Mouse (Mus musculus) cerebellum, adult (tissue): ENCODE results near the gene Gm1113.

Source experiments
- ATAC-seq: cut with Nextera tagmentation; 2 replicates; pipeline ENCODE4 v1.9.2; 2017; ENCODE audit warnings: mild to moderate bottlenecking, moderate library complexity, mixed read lengths; ENCODE audit not compliant: insufficient number of reproducible peaks, low FRiP score, low TSS enrichment

Gene Gm1113

DNA sequence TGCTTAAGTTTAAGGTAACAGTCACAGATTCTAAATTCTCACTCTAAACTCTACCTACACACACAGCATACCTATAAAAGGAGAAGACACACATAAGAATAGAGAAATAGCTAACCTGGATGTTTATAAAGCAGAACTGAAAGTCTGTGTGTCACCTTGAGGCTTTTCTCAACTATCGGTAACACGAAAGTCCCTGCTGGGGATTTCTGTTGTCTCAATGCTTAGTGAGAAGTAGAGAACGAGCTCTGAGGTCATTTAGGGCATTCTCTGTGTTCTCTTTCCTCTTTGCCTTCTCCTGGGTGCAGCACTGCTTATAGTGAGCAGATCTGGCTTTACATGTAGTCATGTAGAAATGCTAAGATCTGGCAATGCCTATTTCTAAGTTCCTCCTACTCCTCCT, 34.1 kb downstream of the Gm1113 start:
- no peak for ATAC-seq

GRCm38 (mm10) chr9:35482014-35482898, 35.8 kb downstream of the Gm1113 start:
- ATAC-seq, result no peak

DNA sequence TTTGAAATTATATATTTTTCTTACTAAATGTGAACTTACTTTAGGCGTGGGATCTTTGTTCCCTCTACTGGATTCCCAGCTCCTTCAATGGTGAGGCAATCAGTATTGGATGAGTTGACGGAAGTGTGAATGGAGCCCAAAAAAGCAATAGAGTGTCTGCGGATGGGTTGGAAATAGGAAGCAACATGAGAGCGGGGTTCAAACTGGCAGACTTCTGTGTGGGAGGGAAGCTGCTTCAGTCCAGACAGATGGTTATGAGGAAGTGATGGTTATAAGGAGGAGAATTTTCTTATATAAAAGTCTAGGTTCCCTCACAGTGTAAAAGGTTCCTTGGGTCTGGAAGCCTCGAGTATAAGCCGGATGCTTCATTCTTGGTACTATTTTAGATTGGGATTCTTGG, 38.6 kb downstream of the Gm1113 start:
- no peak for ATAC-seq

DNA sequence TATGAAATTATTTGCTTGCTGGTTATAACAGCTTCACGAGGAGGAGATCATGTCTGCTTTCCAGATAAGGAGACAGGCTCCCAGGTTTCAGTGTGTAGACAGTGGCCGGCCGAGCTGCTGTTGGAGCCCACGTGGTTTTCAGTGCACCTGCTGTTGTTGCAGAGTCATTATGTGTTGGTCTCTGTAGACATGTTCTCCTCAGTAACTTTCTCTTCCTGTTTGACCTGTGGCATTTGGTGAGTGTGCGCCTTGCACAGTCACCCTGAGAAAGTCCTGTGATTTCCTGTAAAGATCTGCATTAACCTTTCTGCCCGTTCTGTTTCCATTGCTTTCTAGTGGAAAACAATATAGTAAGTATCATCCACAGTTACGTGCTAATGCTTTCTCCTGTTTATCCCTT, 42.7 kb downstream of the Gm1113 start:
- ATAC-seq, result no peak

DNA sequence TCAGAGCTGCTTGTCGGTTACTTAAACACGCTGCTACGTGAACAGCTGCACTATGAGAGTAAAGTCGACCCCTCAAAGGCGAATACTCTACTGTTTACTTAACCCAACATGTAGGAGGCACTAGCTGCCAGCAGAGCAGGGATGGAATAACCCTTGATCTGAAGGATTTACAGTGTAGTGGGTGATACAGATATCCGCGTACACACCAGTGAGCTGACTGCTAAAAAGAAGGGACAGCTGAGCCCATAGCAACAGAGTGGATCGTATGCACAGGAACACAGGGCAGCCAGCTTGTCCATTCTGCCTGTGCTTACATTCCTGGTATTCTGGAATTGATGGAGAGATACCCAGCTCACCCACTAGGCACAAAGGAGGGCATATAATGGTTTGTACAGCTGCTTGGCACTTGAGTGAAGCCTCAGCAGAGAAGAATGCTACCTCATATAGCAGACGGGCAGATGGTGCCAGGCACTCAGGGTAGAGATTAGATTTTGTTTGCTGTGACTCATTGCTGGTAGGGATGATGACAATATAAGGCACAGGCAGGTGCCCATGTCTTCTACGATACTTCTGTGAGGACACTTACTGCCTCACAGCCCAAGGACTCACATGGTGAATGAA, 43.9 kb downstream of the Gm1113 start:
- ATAC-seq, result no peak

- ATAC-seq, result no peak
Measured at GRCm38 (mm10) chr9:35468913-35469312, 49.2 kb downstream of the Gm1113 start.

DNA sequence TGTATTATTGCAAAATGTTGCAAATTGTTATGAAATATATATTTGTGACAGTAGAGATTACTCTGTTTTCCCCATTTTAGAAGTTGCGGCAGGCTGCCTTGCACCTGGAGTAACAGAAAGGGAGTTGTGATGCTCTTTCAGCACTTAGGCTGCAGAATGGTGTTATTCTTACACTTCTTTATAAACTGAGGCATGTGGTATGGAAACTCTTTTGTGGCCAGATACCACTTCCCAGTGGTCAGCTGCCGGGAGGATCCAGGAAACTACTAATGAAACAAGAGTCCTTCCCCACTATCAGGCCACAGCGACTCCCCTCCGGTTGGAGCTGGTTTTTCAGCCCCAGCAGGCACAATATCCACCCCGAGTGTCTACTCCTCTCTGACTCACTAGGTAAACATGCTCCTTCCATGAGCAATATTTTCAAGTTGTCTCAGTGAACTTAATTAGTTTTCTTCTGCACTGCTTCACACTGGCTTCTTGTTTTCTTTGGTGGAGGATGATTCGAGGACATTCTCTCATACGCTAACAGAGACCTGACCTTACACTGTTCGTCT, 50.7 kb downstream of the Gm1113 start:
- ATAC-seq, result no peak

DNA sequence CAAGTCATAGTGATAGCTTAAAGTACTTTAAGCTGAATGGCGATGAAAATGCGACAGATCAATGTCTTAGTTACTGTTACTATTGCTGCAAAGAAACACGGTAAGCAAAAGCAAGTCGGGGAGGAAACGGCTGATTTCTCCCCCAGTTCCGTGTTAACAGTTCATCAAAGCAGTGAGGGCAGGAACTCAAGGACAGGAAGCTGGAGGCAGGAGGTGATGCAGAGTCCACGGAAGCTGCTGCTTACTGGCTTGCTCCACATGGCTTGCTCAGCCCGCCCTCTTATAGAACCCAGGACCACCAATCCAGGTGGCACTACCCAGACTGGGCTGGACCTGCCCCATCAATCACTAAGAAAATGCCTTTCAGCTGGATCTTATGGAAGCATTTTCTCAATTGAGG, 58.5 kb downstream of the Gm1113 start:
- ATAC-seq, result no peak
